Mouse (Mus musculus) embryonic facial prominence, embryonic 11.5 days (tissue): ENCODE data around the gene Strn4. TPM values are rescaled to one million over a fixed set of nuclear protein-coding genes. Genes with fewer than 3 reads are reported as not detected.
A peak's percentile ranks its signal among the peaks of the same experiment; 100 is the strongest.

Experiments used
- ATAC-seq: fragments of 200-750 bp; cut with Nextera tagmentation; replicated peaks from 2 replicates; pipeline ENCODE4 v1.8.0; 2017; ENCODE audit warnings: low read depth; ENCODE audit not compliant: insufficient number of reproducible peaks, low FRiP score, low TSS enrichment
- DNase-seq: peaks from one replicate; pipeline ENCODE4 v3.0.0-alpha.2; 2015; ENCODE audit warnings: low spot score
- H3K27ac ChIP-seq: fragments of 300-500 bp; sonication (generic); replicated peaks from 2 replicates; pipeline ENCODE4 v1.5.1; 2014; ENCODE audit warnings: mild to moderate bottlenecking, low read depth, low read length, control low read depth
- H3K27me3 ChIP-seq: fragments of 300-500 bp; sonication (generic); 2 replicates; pipeline ENCODE4 v1.6.1; 2014; ENCODE audit warnings: mild to moderate bottlenecking, low read length, moderate library complexity, mixed read lengths; ENCODE audit not compliant: control insufficient read depth, insufficient read depth
- H3K36me3 ChIP-seq: fragments of 300-500 bp; sonication (generic); replicated peaks from 2 replicates; pipeline ENCODE4 v1.6.1; 2014; ENCODE audit warnings: low read depth, mild to moderate bottlenecking, low read length, moderate library complexity, mixed read lengths; ENCODE audit not compliant: control insufficient read depth, insufficient read depth
- H3K4me1 ChIP-seq: fragments of 300-500 bp; sonication (generic); 2 replicates; pipeline ENCODE4 v1.6.1; 2014; ENCODE audit warnings: low read length, mixed read lengths; ENCODE audit not compliant: control insufficient read depth, insufficient read depth
- H3K4me2 ChIP-seq: fragments of 300-500 bp; sonication (generic); 2 replicates; pipeline ENCODE4 v1.6.1; 2014; ENCODE audit warnings: low read depth, mild to moderate bottlenecking, control low read depth, low read length, moderate library complexity
- H3K4me3 ChIP-seq: fragments of 300-500 bp; sonication (generic); 2 replicates; pipeline ENCODE4 v1.5.1; 2014; ENCODE audit warnings: low read depth, low read length, control low read depth
- H3K9ac ChIP-seq: fragments of 300-500 bp; sonication (generic); replicated peaks from 2 replicates; pipeline ENCODE4 v1.6.1; 2014; ENCODE audit warnings: mild to moderate bottlenecking, control low read depth, low read length
- H3K9me3 ChIP-seq: fragments of 300-500 bp; sonication (generic); replicated peaks from 2 replicates; pipeline ENCODE4 v1.6.1; 2016; ENCODE audit warnings: mild to moderate bottlenecking, low read length, inconsistent platforms, mixed read lengths; ENCODE audit not compliant: control insufficient read depth
- WGBS: fragments of 180-500 bp; shearing (Covaris S2); extraction: QIAGEN DNeasy Blood & Tissue Kit; methylation state at CpG from one replicate; pipeline ENCODE4 v1.1.7; 2014; 5-methylcytosine and 5-hydroxymethylcytosine counted together
- polyA plus RNA-seq: library from polyadenylated mRNA; unstranded; fragments of >200 nt; fragmentation: Nextera tagmentation; extraction: Ambion mirVana; gene quantifications from 2 replicates; pipeline ENCODE4 v1.2.1, GENCODE M21; 2014

Strn4 gene
- polyA plus RNA-seq, 1 experiment from 2014 or later = 102 TPM

DNA sequence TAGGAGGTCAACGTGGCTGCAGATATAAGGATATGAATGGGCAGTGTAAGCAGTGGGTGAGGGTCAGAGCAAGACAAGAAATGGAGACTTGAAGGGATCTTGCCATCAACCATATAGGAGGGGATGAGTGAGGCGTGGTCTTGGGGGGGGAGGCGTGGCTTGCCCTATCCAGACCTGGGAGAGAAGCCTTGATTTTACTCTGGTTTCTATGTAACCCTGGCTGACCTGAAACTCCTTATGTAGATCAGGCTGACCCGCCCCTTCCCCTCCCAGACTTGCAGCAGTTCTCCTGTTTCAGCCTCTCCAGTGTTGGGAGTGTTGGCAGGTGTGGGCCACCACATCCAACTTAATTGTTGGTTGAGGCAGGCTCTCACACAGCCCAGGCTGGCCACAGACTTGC is 68.6 kb downstream of the Strn4 start:
- 34% methylated on average over 4 of the region's 4 CpGs for WGBS
- DNase-seq = no peak
- ATAC-seq = no peak
- Histone ChIP-seq H3K4me1 (peaks cover 2% of the 10 kb centered on the region; the same call in 1 of the 2 replicates), H3K9me3 (peaks cover 10% of the 10 kb centered on the region), H3K27ac (no peak overlapping the region), H3K36me3 (peaks cover 28% of the 10 kb centered on the region), H3K27me3 (peaks cover 5% of the 10 kb centered on the region; the same call in 1 of the 2 replicates), H3K9ac (no peak overlapping the region), H3K4me2 (no peak overlapping the region), H3K4me3 (no peak overlapping the region)

DNA sequence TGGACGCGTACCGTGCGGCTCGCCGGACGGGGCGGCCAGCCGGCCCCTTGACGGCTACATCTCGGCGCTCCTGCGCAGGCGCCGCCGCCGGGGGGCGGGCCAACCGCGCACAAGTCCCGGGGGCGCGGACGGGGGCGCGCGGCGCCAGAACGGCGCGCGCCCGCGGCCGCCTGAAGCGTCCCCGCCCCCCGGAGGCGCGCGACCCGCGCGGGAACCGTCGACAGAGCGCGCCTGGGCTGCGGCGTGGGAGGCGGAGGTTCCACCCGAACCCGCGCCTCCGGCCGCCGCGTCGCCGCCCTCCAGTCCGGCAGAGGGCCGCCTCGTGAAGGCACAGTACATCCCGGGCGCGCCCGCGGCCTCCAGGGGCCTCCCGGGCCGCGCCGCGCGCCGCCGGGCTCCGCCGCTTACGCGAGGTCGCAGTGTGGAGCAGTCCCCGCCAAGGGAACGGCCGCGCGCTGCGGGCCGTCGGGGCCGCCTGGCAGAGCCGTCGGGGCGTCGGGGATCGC is 69.6 kb downstream of the Strn4 start:
- H3K27me3 ChIP-seq = peaks cover 5% of the 10 kb centered on the region; the same call in 1 of the 2 replicates
- DNase-seq (peak; percentile 47), ATAC-seq (no peak)
- peaks cover 28% of the 10 kb centered on the region for H3K36me3 ChIP-seq
- peaks cover 10% of the 10 kb centered on the region for H3K9me3 ChIP-seq
- WGBS = 15% methylated on average over 53 of the region's 95 CpGs
- H3K4me1 ChIP-seq = peaks cover under 1% of the 10 kb centered on the region; the same call in 1 of the 2 replicates
- peak overlapping the region; percentile 15 for H3K4me3 ChIP-seq
- 0 out of 2 replicates have a peak overlapping the region, but pooled peaks have one; percentile 35 for H3K27ac ChIP-seq
- peak overlapping the region; percentile 29 for H3K4me2 ChIP-seq
- H3K9ac ChIP-seq = no peak overlapping the region

DNA sequence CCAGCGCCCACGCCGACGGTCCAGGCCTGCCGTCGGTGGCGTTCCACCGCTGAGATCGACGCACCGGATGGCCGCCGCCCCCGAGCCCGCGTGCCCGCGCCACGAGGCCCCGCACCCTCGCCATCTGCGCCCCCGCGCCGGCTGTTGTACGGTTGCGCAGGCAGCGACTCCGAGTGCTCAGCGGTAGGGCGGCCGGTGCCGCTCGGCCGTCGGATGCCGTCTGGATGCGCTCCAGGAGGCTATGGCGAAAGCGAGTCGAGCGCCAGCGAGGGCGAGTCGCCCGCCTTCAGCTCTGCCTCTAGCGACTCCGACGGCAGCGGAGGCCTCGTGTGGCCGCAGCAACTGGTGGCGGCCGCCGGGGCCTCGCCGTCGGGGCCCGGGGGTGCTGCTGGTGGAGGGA is 70.2 kb downstream of the Strn4 start:
- Histone ChIP-seq H3K27me3 (peaks cover 5% of the 10 kb centered on the region; the same call in 1 of the 2 replicates), H3K36me3 (peaks cover 28% of the 10 kb centered on the region)

More for the DNA sequence above, 70.2 kb downstream of the Strn4 start:
- peaks cover 10% of the 10 kb centered on the region for H3K9me3 ChIP-seq
- DNase-seq (no peak), ATAC-seq (no peak)
- 53% methylated on average over 59 of the region's 59 CpGs for WGBS
- no peak overlapping the region for H3K4me3 ChIP-seq
- no peaks in the 10 kb centered on the region for H3K4me1 ChIP-seq
- H3K4me2 ChIP-seq = no peak overlapping the region
- H3K9ac ChIP-seq = no peak overlapping the region
- no peak overlapping the region for H3K27ac ChIP-seq

Other genes with a start within 250 kb of the Strn4 start
- 32.6 and 34.3 TPM in 2 replicates for gene Arhgap35, start 200.9 kb upstream of the Strn4 start, polyA plus RNA-seq
- gene Ceacam15, start 140.2 kb upstream of the Strn4 start, polyA plus RNA-seq = not detected in 2 replicates
- not detected in 2 replicates for gene Ceacam9, start 94.0 kb upstream of the Strn4 start, polyA plus RNA-seq
- 262 and 279 TPM in 2 replicates for gene Ap2s1, start 77.5 kb upstream of the Strn4 start, polyA plus RNA-seq
- gene Slc1a5, start 34.5 kb upstream of the Strn4 start, polyA plus RNA-seq = 19.6 and 19.7 TPM in 2 replicates
- gene Fkrp, start 843 bp downstream of the Strn4 start, polyA plus RNA-seq = 21.0 and 24.9 TPM in 2 replicates
- 10.1 and 11.4 TPM in 2 replicates for gene Prkd2, start 27.0 kb downstream of the Strn4 start, polyA plus RNA-seq
- 11.5 and 12.2 TPM in 2 replicates for gene Dact3, start 59.4 kb downstream of the Strn4 start, polyA plus RNA-seq
- gene Gng8, start 75.9 kb downstream of the Strn4 start, polyA plus RNA-seq = 16.0 and 19.8 TPM in 2 replicates
- gene Ptgir, start 90.6 kb downstream of the Strn4 start, polyA plus RNA-seq = 0.87 and 1.1 TPM in 2 replicates
- 227 and 237 TPM in 2 replicates for gene Calm3, start 108.2 kb downstream of the Strn4 start, polyA plus RNA-seq
- gene Pnmal2, start 128.8 kb downstream of the Strn4 start, polyA plus RNA-seq = 3.7 and 4.2 TPM in 2 replicates
- gene Pnmal1, start 143.8 kb downstream of the Strn4 start, polyA plus RNA-seq = 5.3 and 6.6 TPM in 2 replicates
- gene Gm42372, start 167.2 kb downstream of the Strn4 start, polyA plus RNA-seq = 0.52 and 0.63 TPM in 2 replicates
- 15.9 and 17.1 TPM in 2 replicates for gene Ccdc8, start 176.8 kb downstream of the Strn4 start, polyA plus RNA-seq
- 100 and 102 TPM in 2 replicates for gene Ppp5c, start 212.0 kb downstream of the Strn4 start, polyA plus RNA-seq
- 6.7 TPM in 2 replicates for gene Hif3a, start 246.5 kb downstream of the Strn4 start, polyA plus RNA-seq